Mouse (Mus musculus) left cerebral cortex, postnatal 4 days (tissue): ENCODE data around the gene Gli2. TPM values are rescaled to one million over a fixed set of nuclear protein-coding genes. Genes with fewer than 3 reads are reported as not detected.

Experiments used
- DNase-seq: peaks from one replicate; pipeline ENCODE4 v3.0.0-alpha.2; 2022
- intact Hi-C: fragments of 180-260 bp; cut with DNase I; formaldehyde crosslinking; loops from one replicate; pipeline ENCODE4 v1.15.1; 2025
- total RNA-seq, 2 experiments: library from RNA; stranded (reverse); gene quantifications; 2 replicates each; pipeline ENCODE4 v1.2.3; 2021

Gli2 gene
- total RNA-seq, 2 experiments from 2014 or later, result 2.9 to 3.3 TPM

DNA sequence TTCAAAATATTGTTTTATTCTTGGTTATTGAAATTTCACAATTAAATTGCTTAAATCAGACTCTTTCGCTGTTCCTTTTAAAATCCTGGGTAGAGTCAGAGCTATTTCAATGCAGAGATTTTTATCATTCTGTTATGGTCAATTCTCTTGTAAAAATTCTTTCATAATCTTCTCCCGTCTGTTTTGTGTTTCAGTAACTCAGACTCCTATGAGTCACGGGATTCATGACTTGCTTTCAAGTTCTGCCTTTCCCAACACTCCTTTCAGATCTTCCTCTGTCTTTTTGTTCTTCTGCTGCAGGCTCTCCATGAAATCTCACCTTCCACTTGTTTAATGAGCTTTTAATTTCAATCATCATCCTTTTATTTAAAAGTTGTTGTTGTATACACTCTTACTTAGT is 100.4 kb downstream of the Gli2 start:
- no peak for DNase-seq
- intact Hi-C loops, result no loop called here

GRCm38 (mm10) chr1:118952318-118952717 is 101.1 kb downstream of the Gli2 start:
- intact Hi-C loops, result no loop called here

DNA sequence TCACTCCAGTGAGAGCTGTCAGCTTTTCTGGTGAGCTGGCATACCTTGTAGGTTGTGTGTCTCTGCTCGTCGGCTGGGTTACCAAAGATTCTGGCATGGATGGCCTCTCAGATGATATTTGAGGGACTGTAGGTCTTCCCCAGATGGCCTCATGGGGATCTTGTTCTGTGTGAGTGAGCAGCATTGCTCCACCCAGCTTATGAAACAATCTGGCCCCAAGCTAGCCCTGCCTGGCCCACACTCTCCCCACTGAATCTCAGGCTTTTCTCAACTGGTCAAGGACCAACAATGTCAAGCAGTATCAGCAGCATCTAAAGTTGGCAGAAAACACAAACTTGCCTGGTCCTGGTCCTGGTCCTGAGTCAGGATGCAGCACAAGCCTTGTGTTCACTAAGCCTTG is 105.0 kb downstream of the Gli2 start:
- intact Hi-C loops, result no loop called here
- DNase-seq, result no peak

More at GRCm38 (mm10) chr1:118952318-118952717, 101.1 kb downstream of the Gli2 start:
- no peak for DNase-seq

DNA sequence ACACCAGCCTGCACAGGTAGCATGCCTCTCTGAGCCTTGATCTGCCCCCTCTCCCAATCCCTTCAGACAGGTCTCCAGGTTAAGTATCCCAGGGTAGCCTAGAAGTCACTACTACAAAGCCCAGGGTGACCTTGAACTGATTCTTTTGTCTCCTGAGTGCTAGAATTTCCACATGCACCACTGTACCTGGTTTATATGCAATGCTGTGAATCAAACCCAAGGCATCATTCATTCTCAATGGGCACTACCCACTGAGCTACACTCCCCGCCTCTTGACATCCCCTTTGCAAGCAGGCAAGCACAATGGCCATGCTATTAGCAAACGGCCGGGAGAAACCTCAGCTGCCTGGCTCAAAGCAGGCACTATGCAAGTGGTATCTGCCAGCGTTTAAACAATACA is 106.2 kb downstream of the Gli2 start:
- intact Hi-C loops, result no loop called here
- DNase-seq, result no peak

DNA sequence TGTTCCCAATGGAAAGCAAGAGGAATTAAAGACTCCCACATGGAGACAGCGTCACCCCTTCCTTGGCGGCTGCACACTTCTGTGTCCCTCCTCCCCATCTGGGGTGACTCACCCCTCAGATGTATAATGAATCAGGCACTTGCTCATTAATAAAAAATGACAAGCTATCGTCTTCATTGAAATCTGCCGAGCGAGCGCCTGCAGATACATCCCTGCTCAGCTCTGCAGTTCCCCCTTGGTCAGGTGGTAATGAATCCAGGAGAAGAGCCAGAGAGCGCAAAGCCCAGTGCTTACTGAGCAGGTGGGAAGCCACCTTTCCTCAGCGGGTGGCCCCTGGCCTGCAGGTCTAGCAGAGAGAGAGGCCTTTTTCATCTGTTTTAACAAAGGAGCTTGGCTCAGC is 112.1 kb downstream of the Gli2 start:
- intact Hi-C loops, result no loop called here
- no peak for DNase-seq

DNA sequence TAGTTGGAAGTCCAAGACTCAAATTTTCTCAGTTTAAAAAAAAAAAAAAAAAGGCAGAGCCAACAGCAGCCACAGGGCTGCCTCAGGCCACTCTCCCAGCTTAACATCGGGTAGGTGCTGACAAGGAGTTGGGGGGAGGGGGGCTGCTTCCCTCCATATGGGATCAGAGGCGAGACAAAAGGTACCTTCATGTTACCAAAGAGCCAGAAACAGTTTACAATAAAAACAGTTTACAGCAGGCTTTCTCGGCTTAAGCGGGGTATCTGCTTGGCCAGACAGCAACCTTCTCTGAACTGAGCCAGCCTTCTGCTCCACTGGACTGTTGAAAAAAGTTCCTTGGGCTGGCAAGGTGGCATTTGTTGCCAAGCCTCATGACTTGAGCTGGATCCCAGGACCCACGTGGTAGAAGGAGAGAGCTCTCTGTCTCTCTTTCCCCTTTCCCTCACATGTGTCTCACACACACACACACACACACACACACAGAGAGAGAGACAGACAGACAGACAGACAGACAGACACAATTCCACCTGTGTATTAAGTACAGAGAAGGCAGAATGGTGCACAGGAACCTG is 113.1 kb downstream of the Gli2 start:
- intact Hi-C loops, result no loop called here
- no peak for DNase-seq

DNA sequence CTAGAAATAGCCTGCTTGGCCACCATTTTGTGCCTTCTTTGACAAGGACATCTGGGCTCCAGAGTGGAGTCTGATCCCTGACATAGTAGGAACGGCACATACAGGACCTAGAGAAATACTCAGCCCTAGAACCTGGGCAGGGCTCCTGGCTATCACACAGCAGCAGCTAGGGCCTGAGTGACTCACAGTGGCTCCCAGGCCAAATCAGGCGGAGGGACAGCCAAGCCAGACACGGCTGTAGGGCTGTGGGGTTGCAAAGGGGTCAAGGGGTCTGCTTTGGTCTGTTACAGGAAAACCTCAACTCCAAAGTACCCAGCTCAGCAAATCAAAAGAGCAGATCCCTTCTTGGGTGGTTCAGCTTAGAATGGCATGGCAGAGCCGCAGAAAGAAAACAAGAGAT is 115.2 kb downstream of the Gli2 start:
- intact Hi-C loops, result no loop called here
- no peak for DNase-seq

- intact Hi-C loops, result no loop called here
These were observed 117.3 kb downstream of the Gli2 start for GRCm38 (mm10) chr1:118936108-118936507.

DNA sequence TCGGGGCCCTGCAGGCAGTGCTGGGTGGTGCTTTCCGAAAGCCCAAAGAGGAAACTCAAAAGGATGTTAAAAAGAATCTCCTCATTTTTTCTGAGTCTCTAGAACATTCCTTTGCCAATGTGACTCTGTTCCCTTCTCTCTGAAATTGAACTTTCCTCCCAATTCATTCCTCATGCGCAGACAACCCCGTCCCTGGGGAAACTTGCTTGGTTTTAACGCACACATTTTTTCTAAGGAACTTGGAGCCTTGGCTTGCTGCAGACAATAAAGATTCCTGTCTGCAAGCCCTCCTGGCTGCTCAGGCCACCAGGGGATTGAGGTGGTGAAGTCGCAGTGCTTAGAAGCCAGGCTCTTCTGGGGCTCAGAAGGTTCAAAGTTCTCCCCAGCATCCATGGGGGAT is 117.9 kb downstream of the Gli2 start:
- DNase-seq, result no peak
- intact Hi-C loops, result no loop called here

More at GRCm38 (mm10) chr1:118936108-118936507, 117.3 kb downstream of the Gli2 start:
- peak; percentile 42 for DNase-seq

GRCm38 (mm10) chr1:118932167-118932566 is 121.3 kb downstream of the Gli2 start:
- intact Hi-C loops, result no loop called here

DNA sequence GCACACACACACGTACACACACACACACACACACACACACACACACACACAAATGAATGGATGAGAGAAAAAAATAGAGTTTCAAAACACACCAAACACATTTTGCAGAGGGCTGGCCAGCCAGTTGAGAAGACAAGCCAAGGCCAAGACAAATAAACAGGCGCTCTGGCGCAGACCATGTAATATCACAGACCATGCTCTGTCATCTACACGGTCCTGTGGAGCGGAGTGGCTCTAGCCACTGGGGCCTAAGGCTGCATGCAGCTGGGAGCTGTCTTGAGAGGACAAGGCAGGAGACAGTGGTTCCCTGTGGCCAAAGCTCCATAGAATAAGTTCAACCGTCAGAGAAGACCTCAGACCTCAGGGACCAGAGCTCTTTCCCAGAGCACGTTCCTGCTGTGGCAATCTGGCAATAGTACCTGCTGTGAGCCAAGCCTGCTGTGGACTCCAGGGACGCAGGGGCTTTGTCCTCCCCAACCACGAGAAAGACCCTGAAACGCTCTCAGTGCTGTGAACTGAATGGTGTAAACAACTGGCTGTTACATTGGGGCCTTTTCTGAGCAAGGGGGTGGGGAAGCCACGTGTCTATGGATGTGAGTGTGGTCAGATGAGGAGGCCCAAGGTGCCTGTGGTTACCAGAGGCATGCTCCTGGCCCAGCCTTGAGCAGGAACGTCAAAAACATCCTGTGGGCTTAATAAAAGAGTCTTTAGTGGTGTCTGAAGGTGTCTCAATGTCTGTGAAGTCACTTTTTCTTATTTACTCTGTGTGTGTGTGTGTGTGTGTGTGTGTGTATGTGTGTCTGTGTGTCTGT is 125.7 kb downstream of the Gli2 start:
- DNase-seq, result no peak
- intact Hi-C loops, result no loop called here

More at GRCm38 (mm10) chr1:118932167-118932566, 121.3 kb downstream of the Gli2 start:
- DNase-seq, result no peak

DNA sequence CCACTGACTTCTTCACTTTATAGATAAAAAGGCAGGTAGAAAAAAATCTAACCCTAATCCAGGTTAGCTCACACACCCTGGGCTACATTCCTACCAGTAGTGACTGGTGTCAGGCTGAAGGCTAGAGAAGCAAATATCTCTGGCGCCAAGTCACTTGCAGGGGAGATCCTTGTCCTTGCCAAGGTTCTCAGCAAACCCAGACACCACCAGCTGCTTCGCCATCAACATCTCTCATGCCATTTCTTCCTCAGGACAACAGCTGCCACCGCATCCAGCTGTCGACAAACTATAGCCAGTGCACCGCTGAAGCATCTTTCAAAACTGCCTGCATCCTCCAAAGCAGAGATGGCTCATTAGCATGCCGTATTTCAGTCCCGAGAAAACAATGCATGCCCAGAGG is 126.9 kb downstream of the Gli2 start:
- DNase-seq, result peak; percentile 58
- intact Hi-C loops, result no loop called here

DNA sequence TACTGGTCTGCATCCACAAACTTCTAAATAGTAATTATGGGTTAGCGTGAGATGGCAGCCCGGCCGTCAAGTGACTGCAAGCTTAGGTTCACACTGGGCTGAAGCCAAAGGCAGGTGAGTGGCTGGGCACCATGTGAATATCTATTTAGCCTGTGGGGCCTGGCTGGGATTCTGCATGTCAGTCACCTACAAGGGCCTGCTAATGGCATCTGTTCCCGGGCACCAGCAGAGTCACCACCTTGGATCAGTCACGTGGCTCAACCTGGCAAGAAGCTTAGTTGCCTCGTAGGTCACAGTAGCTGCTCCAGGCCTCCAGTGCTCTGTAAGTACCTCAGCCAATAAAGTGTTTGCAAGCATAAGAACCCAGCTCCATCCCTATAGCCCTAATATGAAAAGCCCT is 131.2 kb downstream of the Gli2 start:
- intact Hi-C loops, result no loop called here
- DNase-seq, result no peak

DNA sequence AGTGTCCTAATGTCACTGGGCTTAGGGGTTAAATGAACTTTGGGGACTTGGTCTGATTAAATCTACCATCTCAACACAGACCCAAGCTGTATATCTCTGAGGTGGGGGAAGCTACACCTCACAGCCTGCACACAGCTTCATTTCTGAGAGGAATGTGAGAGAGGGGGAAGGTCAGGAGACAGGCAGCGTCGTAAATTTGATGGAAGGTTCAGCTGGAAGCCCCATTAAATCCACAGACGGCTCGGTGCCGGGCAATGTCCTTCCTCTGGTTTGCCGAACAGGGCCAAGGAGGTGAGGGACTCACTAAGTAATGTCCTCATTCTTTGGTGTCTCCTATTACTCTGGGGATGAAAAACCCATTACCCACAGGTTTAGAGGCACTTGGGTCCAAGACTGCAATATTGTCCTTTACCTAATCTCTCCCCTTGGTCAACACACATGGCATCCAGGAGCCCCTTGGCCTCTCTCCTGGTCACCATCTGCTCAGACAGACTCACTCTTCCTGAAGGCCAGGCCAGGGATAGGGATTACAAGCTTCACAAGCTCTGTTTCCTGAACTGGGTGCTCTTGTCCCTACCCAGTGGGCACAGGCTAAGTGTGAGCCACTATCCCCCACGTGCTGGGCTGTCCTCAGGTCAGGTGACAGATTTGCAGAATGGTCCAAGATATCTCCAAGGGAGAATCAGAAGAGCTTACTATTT is 135.7 kb downstream of the Gli2 start:
- intact Hi-C loops, result no loop called here
- peak; percentile 56 for DNase-seq

DNA sequence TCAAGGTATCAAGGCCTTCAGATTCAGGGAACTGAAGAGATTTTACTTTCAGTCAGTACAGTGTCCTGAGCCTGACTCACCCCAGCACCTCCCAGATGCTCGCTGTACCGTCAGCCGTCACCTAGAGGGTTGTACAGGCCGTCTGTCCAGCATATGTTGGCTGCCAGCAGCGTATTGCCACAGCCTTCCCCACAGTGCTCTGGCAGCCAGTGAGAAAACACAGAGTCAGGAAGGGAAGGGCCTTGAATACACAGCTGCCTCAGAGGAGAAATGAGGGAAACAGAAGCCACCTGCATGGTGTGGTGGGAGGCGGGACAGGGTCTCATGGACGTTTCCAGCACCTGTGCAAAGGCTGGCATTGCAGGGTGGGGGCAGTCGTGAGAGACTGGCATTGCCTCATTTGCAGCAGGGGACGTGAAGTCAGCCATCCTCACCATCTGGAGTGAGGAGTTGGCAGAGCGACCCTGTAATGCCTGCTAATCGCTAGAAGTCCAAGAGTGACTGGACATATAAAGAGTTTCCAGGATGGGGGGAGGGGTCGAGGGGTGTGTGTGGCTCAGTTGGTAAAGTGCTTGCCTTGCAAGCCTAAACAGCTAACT is 136.8 kb downstream of the Gli2 start:
- DNase-seq, result peak; percentile 84
- intact Hi-C loops, result no loop called here

DNA sequence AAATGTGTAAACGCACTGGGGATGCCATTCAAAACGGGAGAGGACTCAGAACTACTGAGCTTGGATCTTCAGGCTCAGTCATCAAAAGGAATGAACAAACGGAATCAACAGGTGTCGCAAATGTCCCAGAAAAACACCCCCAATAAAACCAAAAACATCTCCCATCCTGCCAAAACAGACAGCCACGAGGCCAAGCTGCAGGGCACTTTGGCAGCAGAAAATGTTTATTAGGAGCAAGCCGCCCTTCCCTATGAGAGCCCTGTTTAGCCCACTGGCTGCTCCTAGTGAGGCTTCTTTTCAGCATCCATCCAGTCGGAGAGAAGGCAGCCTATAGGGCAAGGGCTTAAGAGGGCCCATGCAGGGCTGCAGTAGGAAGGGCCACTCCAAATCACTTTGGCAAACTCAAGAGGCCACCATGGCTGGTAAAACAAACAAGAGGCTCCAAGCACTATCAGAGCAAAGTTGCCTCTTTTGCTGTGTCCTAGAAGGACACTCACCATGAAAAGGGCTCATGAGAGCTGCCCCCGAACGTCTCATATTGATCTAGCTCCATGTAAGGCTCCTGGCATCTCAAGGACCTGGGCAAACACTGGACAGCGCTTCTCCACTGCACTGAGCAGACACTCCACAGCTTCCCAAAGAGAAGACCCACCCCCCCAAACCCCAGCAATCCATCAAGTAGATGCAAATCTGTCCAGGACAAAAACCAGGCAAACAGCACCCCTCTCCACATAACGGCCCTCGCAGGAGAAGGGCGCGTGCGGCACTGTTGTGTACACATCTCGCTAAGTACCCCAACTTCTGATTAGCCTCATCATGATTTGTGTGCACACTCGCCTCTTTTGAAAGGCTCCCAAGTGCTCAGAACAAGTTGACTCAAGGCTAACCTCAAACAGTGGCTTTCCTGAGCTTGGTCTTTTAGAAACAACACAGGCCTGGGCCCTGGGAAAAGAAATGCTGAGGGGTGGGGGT is 139.7 kb downstream of the Gli2 start:
- DNase-seq, result no peak
- intact Hi-C loops, result no loop called here

DNA sequence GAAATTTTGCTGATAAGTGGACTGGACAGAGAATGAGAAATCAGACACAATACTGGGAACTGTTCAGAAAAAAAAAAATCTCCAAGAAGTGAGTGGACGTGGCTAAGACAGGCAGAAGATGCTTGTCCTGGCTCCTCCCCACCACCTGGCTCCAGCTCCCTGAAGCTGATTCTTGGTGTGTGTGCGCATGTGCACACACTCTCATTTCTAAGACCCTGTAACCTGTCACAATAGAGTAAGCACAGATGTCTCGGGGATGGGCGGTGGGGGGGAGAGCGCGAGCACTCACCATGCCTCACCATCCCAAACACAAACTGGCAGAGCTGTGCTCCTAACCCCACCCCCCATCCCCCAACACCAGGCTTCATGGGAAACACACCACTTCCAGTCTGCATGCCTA is 140.5 kb downstream of the Gli2 start:
- DNase-seq, result peak; percentile 62
- intact Hi-C loops, result no loop called here

DNA sequence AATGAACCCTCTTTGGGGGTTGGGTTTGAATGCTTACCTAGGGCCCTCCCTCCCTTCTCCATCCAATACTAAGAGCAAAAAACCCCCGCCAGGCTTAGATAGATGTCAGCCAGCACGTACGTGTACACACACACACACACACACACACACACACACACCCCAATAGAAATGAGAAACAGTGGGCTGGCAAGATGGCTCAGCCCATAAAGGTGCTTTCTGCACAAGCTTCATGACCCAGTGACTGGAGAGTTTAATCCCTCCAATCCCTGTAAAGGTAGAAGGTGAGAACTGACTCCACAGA is 142.0 kb downstream of the Gli2 start:
- intact Hi-C loops, result no loop called here
- DNase-seq, result no peak

- peak; percentile 53 for DNase-seq
- intact Hi-C loops, result no loop called here
These were observed 142.6 kb downstream of the Gli2 start for GRCm38 (mm10) chr1:118910693-118911426.

- intact Hi-C loops, result no loop called here
These were observed 144.4 kb downstream of the Gli2 start for GRCm38 (mm10) chr1:118909051-118909450.

More at GRCm38 (mm10) chr1:118909051-118909450, 144.4 kb downstream of the Gli2 start:
- DNase-seq, result no peak
